Mouse (Mus musculus) small intestine, adult 2 months (tissue): ENCODE measurements around the gene Rasa4.

Experiments
- CTCF ChIP-seq: fragments of 200-500 bp; IDR thresholded peaks from 2 replicates; pipeline ENCODE4 v1.5.1; 2012; ENCODE audit warnings: low read depth, mild to moderate bottlenecking, control low read depth, inconsistent platforms, low read length, moderate library complexity, mixed read lengths; ENCODE audit not compliant: insufficient replicate concordance, insufficient read length; ENCODE audit errors: extremely low read depth
- POLR2A ChIP-seq: fragments of 200-500 bp; IDR thresholded peaks from 2 replicates; pipeline ENCODE4 v1.6.1; 2012; ENCODE audit warnings: low read depth, mild to moderate bottlenecking, control low read depth, inconsistent platforms, low read length, moderate library complexity

- TF ChIP-seq CTCF (no peak), POLR2A (no peak)
Measured at GRCm38 (mm10) chr5:136147704-136148103, 64.0 kb downstream of the Rasa4 start.
